Mouse (Mus musculus) hindbrain, embryonic 13.5 days (tissue): ENCODE measurements around the gene Gins2. TPM values are rescaled to one million over a fixed set of nuclear protein-coding genes. Genes with fewer than 3 reads are reported as not detected.

Experiments
- ATAC-seq: fragments of 200-750 bp; cut with Nextera tagmentation; 2 replicates; pipeline ENCODE4 v1.8.0; 2017; ENCODE audit warnings: moderate TSS enrichment; ENCODE audit not compliant: low FRiP score
- H3K27ac ChIP-seq: fragments of 300-500 bp; sonication (generic); 2 replicates; pipeline ENCODE4 v1.5.1; 2015; ENCODE audit warnings: inconsistent platforms, mild to moderate bottlenecking, moderate library complexity
- H3K27me3 ChIP-seq: fragments of 300-500 bp; sonication (generic); 2 replicates; pipeline ENCODE4 v1.6.1; 2015; ENCODE audit warnings: mild to moderate bottlenecking, inconsistent platforms
- H3K36me3 ChIP-seq: fragments of 300-500 bp; sonication (generic); 2 replicates; pipeline ENCODE4 v1.6.1; 2015; ENCODE audit warnings: mild to moderate bottlenecking, inconsistent platforms
- H3K4me1 ChIP-seq: fragments of 300-500 bp; sonication (generic); replicated peaks from 2 replicates; pipeline ENCODE4 v1.6.1; 2015; ENCODE audit warnings: inconsistent platforms
- H3K4me2 ChIP-seq: fragments of 300-500 bp; sonication (generic); 2 replicates; pipeline ENCODE4 v1.6.1; 2015; ENCODE audit warnings: inconsistent platforms, mild to moderate bottlenecking, moderate library complexity
- H3K4me3 ChIP-seq: fragments of 300-500 bp; sonication (generic); 2 replicates; pipeline ENCODE4 v1.5.1; 2015; ENCODE audit warnings: mild to moderate bottlenecking, inconsistent platforms
- H3K9ac ChIP-seq: fragments of 300-500 bp; sonication (generic); 2 replicates; pipeline ENCODE4 v1.6.1; 2015; ENCODE audit warnings: mild to moderate bottlenecking, inconsistent platforms
- H3K9me3 ChIP-seq: fragments of 300-500 bp; sonication (generic); 2 replicates; pipeline ENCODE4 v1.6.1; 2016; ENCODE audit warnings: inconsistent platforms
- WGBS: fragments of 180-500 bp; shearing (Covaris S2); methylation state at CpG from one replicate; pipeline ENCODE4 v1.1.7; 2015; 5-methylcytosine and 5-hydroxymethylcytosine counted together
- polyA plus RNA-seq: library from polyadenylated mRNA; unstranded; fragments of >200 nt; fragmentation: Nextera tagmentation; extraction: Ambion mirVana; gene quantifications from 2 replicates; pipeline ENCODE4 v1.2.1, GENCODE M21; 2015

The Gins2 gene
- polyA plus RNA-seq, 1 experiment from 2014 or later, result 23.1 TPM

DNA sequence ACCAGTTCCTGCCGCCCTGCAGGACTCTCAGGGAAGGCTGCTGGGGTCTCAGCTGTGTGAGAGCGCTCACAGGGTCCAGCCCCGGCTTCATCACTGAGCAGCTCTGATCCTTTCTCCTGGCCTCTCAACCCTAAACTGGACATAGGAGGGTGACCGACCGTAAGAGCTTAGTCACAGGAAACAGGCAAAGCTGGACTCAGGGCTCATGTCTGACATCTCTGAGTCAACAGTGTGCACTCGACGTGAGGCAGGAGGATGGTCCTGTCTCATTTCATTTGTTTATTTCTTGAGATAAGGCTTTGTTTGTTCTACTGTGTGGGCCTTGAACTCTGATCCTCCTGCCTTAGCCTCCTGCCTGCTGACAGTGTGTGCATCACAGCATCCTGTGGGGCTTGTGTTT is 31.3 kb upstream of the Gins2 start:
- Histone ChIP-seq H3K27ac (no peak overlapping the region), H3K4me2 (no peak overlapping the region), H3K4me1 (peaks cover 44% of the 10 kb centered on the region), H3K36me3 (no peaks in the 10 kb centered on the region), H3K27me3 (no peaks in the 10 kb centered on the region), H3K9ac (no peak overlapping the region), H3K9me3 (no peaks in the 10 kb centered on the region), H3K4me3 (no peak overlapping the region)
- no peak for ATAC-seq
- WGBS, result 51% methylated on average over 7 of the region's 7 CpGs

- H3K9ac ChIP-seq, result no peak overlapping the region
- no peak overlapping the region for H3K4me3 ChIP-seq
- H3K4me2 ChIP-seq, result no peak overlapping the region
- peaks cover 44% of the 10 kb centered on the region for H3K4me1 ChIP-seq
- no peaks in the 10 kb centered on the region for H3K27me3 ChIP-seq
- no peaks in the 10 kb centered on the region for H3K9me3 ChIP-seq
- no peak overlapping the region for H3K27ac ChIP-seq
- ATAC-seq, result no peak
- WGBS, result 75% methylated on average over 11 of the region's 11 CpGs
- no peaks in the 10 kb centered on the region for H3K36me3 ChIP-seq
Measured at GRCm38 (mm10) chr8:120619235-120620180, 30.4 kb upstream of the Gins2 start.

DNA sequence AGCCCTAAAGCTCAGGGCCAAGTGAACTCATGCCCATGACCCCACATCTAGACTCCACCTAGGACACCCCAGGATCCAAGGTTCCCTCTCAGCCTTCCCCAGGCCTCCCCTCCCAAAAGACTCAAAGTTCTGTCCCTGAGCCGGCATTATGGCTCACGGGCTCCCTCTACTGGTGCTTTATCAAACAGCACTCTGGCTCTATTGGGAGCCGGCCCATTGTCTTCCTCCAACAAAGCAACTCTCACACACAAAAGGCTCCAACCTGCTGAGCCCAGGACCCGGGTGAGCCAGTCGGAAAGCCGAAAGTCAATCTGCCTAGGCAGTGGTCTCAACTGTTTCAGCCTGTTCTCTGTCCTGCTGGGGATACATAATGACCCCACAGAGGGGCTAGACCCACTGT is 29.0 kb upstream of the Gins2 start:
- Histone ChIP-seq H3K4me2 (peak overlapping the region; percentile 22), H3K9me3 (no peaks in the 10 kb centered on the region), H3K27ac (peak overlapping the region; percentile 70; the same call in 1 of the 2 replicates), H3K36me3 (no peaks in the 10 kb centered on the region), H3K27me3 (no peaks in the 10 kb centered on the region), H3K9ac (peak overlapping the region; percentile 47; the same call in 1 of the 2 replicates), H3K4me3 (no peak overlapping the region), H3K4me1 (peaks cover 44% of the 10 kb centered on the region)
- peak; percentile 55 for ATAC-seq
- WGBS, result 0% methylated on average over 6 of the region's 6 CpGs

- peak overlapping the region; percentile 53; the same call in 1 of the 2 replicates for H3K9ac ChIP-seq
- H3K4me1 ChIP-seq, result peaks cover 41% of the 10 kb centered on the region
- H3K4me3 ChIP-seq, result no peak overlapping the region
- ATAC-seq, result peak; percentile 73
- H3K9me3 ChIP-seq, result no peaks in the 10 kb centered on the region
- H3K36me3 ChIP-seq, result no peaks in the 10 kb centered on the region
- peak overlapping the region; percentile 76 for H3K27ac ChIP-seq
- H3K4me2 ChIP-seq, result no peak overlapping the region
- no peaks in the 10 kb centered on the region for H3K27me3 ChIP-seq
- WGBS, result 22% methylated on average over 7 of the region's 8 CpGs
Measured at GRCm38 (mm10) chr8:120616663-120617626, 27.8 kb upstream of the Gins2 start.

DNA sequence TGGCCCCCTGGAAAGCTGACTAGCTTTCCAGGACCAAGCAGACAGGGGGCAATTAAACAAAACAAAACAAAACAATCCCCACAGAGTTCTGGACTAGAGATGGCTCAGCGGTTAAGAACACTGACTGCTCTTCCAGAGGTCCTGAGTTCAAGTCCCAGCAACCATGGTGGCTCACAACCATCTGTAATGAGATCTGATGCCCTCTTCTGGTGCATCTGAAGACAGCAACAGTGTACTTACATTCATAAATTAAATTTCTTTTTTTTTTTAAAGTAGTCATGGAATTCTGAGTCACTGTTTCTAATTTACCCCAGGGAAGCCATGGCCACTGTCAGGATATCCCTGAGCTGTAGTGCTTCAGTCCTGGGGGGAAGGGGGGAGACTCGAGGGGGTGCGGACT is 25.4 kb upstream of the Gins2 start:
- no peak for ATAC-seq
- 96% methylated on average over 3 of the region's 3 CpGs for WGBS
- 0 out of 2 replicates have a peak, but pooled peaks cover 12% of the 10 kb centered on the region for H3K27me3 ChIP-seq
- no peak overlapping the region for H3K27ac ChIP-seq
- no peak overlapping the region for H3K4me3 ChIP-seq
- H3K4me2 ChIP-seq, result no peak overlapping the region
- peaks cover 31% of the 10 kb centered on the region for H3K4me1 ChIP-seq
- H3K9ac ChIP-seq, result no peak overlapping the region
- no peaks in the 10 kb centered on the region for H3K9me3 ChIP-seq
- no peaks in the 10 kb centered on the region for H3K36me3 ChIP-seq

DNA sequence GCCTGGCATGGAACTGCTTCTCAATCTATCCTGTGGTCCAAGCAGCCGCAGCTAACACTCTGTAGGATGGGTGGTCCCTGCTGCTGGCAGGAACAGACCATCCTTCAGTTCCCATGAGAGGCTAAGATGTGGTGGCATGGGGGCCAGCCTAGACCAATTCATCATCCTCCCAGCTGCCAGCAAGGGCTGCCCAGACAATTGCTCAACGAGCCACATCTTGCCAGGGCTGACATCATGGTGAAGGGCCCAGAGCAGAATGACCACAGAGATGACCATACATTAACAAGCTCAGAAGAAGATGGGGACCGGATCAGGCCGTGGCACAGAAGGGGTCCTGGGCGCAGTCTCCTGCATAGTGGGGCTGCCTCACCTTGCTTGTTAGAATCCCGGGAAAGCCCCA is 21.7 kb upstream of the Gins2 start:
- no peak overlapping the region for H3K4me2 ChIP-seq
- H3K4me3 ChIP-seq, result no peak overlapping the region
- H3K4me1 ChIP-seq, result 0 out of 2 replicates have a peak, but pooled peaks cover 4% of the 10 kb centered on the region
- 81% methylated on average over 6 of the region's 6 CpGs for WGBS
- no peaks in the 10 kb centered on the region for H3K9me3 ChIP-seq
- ATAC-seq, result no peak
- no peaks in the 10 kb centered on the region for H3K36me3 ChIP-seq
- 0 out of 2 replicates have a peak, but pooled peaks cover 21% of the 10 kb centered on the region for H3K27me3 ChIP-seq
- H3K9ac ChIP-seq, result no peak overlapping the region
- H3K27ac ChIP-seq, result no peak overlapping the region

GRCm38 (mm10) chr8:120607885-120608284 is 18.8 kb upstream of the Gins2 start:
- Histone ChIP-seq H3K4me2 (no peak overlapping the region), H3K9ac (no peak overlapping the region), H3K4me3 (no peak overlapping the region), H3K36me3 (no peaks in the 10 kb centered on the region), H3K27me3 (0 out of 2 replicates have a peak, but pooled peaks cover 21% of the 10 kb centered on the region), H3K4me1 (peaks cover 2% of the 10 kb centered on the region), H3K27ac (no peak overlapping the region), H3K9me3 (no peaks in the 10 kb centered on the region)
- 12% methylated on average over 7 of the region's 7 CpGs for WGBS
- no peak for ATAC-seq

GRCm38 (mm10) chr8:120607460-120607859 is 18.4 kb upstream of the Gins2 start:
- WGBS, result 83% methylated on average over 9 of the region's 9 CpGs

DNA sequence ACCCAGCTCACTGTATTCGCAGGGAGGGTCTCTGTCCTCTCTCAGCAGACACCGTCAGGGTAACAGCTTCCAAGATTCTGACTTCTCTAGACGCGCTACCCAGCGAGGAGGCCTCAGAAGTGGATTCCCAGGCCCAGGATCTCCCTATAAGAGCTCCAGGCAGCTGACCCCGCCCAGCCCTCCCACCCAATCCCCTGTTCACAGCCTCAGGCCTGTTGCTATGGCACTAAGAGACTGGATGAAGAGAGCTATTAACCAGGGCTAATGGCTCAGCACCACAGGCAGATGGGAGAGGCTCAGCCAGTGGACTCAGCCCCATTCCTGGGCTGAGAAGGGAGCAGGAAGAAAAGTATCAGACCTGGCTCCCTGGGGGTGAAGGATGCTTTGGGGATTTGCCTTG is 13.6 kb upstream of the Gins2 start:
- 38% methylated on average over 6 of the region's 6 CpGs for WGBS
- no peak overlapping the region for H3K4me3 ChIP-seq
- peaks cover 6% of the 10 kb centered on the region; the same call in 1 of the 2 replicates for H3K27me3 ChIP-seq
- no peaks in the 10 kb centered on the region for H3K9me3 ChIP-seq
- peak; percentile 27; the same call in 1 of the 2 replicates for ATAC-seq
- peak overlapping the region; percentile 5 for H3K27ac ChIP-seq
- H3K4me1 ChIP-seq, result peaks cover 16% of the 10 kb centered on the region
- peak overlapping the region; percentile 4; the same call in 1 of the 2 replicates for H3K9ac ChIP-seq
- H3K36me3 ChIP-seq, result no peaks in the 10 kb centered on the region
- H3K4me2 ChIP-seq, result no peak overlapping the region

More at GRCm38 (mm10) chr8:120607460-120607859, 18.4 kb upstream of the Gins2 start:
- ATAC-seq, result peak; percentile 44; the same call in 1 of the 2 replicates
- Histone ChIP-seq H3K4me3 (no peak overlapping the region), H3K27me3 (0 out of 2 replicates have a peak, but pooled peaks cover 21% of the 10 kb centered on the region), H3K27ac (no peak overlapping the region), H3K4me1 (peaks cover 6% of the 10 kb centered on the region), H3K4me2 (no peak overlapping the region), H3K36me3 (no peaks in the 10 kb centered on the region), H3K9me3 (no peaks in the 10 kb centered on the region), H3K9ac (no peak overlapping the region)

DNA sequence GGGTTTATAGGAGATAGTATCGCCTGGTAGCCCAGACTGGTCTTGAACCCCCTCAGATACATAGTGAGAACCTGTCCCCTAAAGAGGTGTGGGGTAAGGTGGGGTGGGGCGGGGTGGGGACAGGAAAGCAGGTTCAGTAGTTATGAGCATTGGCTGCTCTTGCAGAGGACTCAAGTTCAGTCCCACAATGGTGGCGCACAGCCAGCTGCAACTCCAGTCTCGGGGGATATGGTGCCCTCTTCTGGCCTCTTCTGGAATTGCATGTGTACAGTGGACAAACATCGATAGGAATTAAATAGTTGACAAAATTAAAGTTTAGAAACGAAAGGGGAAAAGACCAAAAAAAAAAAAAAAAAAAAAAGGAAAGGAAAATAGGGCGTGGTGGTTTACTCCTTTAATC is 10.4 kb upstream of the Gins2 start:
- Histone ChIP-seq H3K36me3 (no peaks in the 10 kb centered on the region), H3K4me1 (peaks cover 16% of the 10 kb centered on the region), H3K4me2 (no peak overlapping the region), H3K27me3 (peaks cover 7% of the 10 kb centered on the region; the same call in 1 of the 2 replicates), H3K9me3 (no peaks in the 10 kb centered on the region), H3K9ac (no peak overlapping the region), H3K4me3 (no peak overlapping the region), H3K27ac (no peak overlapping the region)
- 51% methylated on average over 7 of the region's 7 CpGs for WGBS
- ATAC-seq, result no peak

DNA sequence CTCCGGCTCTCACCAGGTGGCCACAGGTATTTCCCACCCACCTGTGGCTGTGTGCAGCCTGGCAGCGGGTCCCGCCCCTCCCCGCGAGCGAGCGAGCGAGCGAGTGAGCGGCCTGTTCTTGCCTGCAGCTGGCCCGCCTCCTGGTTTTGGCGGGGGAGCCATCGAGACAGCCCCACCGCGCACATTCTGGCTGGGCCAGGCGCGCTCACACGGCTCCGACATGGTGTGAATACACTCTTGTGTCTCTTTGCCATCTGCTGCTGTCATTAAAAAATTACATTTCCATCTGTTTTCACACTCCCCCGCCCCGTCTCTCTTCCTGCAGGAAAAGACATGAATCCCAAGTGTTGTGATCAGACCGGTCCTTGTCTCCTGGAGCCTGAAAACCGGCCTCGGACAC is 9.5 kb upstream of the Gins2 start:
- 22% methylated on average over 23 of the region's 24 CpGs for WGBS
- H3K4me3 ChIP-seq, result no peak overlapping the region
- no peaks in the 10 kb centered on the region for H3K36me3 ChIP-seq
- peaks cover 16% of the 10 kb centered on the region for H3K4me1 ChIP-seq
- ATAC-seq, result no peak
- no peaks in the 10 kb centered on the region for H3K9me3 ChIP-seq
- peaks cover 7% of the 10 kb centered on the region; the same call in 1 of the 2 replicates for H3K27me3 ChIP-seq
- H3K4me2 ChIP-seq, result no peak overlapping the region
- 0 out of 2 replicates have a peak overlapping the region, but pooled peaks have one; percentile 13 for H3K9ac ChIP-seq
- H3K27ac ChIP-seq, result no peak overlapping the region

DNA sequence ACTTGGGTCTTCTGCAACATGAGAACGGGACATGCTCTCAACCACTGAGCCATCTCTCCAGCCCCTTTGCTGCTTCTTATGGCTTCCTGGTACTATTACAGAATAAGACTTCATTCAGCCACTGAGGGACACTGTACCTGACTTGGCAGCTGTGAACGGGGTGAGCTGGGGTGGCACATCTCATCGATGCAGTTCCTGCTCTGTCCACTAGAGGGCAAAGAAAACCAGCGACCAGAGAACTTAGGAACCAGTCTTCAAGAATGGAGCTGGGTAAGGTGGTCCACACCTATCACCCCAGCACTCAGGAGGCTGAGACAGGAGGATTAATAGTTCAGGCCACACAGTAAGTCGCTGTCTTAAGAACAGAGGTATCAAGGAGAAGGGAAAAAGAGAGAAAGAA is 6.9 kb upstream of the Gins2 start:
- no peak overlapping the region for H3K27ac ChIP-seq
- 11% methylated on average over 5 of the region's 5 CpGs for WGBS
- no peak overlapping the region for H3K4me2 ChIP-seq
- no peak for ATAC-seq
- no peak overlapping the region for H3K9ac ChIP-seq
- peaks cover 14% of the 10 kb centered on the region for H3K4me1 ChIP-seq
- H3K9me3 ChIP-seq, result no peaks in the 10 kb centered on the region
- H3K27me3 ChIP-seq, result peaks cover 7% of the 10 kb centered on the region; the same call in 1 of the 2 replicates
- H3K4me3 ChIP-seq, result no peak overlapping the region
- no peaks in the 10 kb centered on the region for H3K36me3 ChIP-seq
